In the genomic region with DNA sequence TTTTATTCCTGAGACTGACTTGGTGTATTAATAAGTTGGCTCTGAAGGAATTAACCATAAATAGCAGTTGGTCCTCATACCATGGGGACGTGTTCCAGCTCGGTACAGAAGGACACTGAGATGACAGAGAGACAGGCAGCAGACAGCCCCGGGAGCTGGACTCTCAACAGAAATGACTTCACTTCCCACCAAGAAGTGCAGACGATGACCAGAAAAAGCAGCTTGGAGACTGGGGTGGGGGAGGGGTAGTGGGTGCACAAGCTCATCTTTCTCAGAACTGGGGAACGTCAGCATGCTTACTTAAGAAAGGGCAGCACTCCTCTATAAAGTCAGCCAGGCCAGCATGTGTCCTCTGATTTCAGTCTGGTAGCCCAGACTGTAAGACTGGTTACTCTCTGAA, we compare ENCODE assay signal across 32 mouse cellular contexts.
"Had no signal": no experiment of that assay in that cellular context is flagged by ENCODE, and none has a peak within 500 bp of the region (broad histone marks: within the 10 kb centered on the region; RNA-seq: fewer than 3 reads in every experiment).

No protein-coding gene starts in this region.

- H3K9ac ChIP-seq: limb, embryonic 12.5 days; limb, embryonic 13.5 days; limb, embryonic 15.5 days; liver, embryonic 12.5 days; liver, embryonic 13.5 days; liver, embryonic 14.5 days; liver, embryonic 15.5 days; liver, postnatal 0 days; lung, embryonic 14.5 days; lung, embryonic 15.5 days; midbrain, embryonic 12.5 days; midbrain, embryonic 13.5 days; midbrain, embryonic 15.5 days; neural tube, embryonic 12.5 days had no signal

- H3K27ac ChIP-seq: limb, embryonic 10.5 days; limb, embryonic 12.5 days; limb, embryonic 13.5 days; limb, embryonic 15.5 days; liver, embryonic 12.5 days; liver, embryonic 13.5 days; liver, embryonic 14.5 days; liver, embryonic 15.5 days; lung, embryonic 15.5 days; macrophage; midbrain, embryonic 10.5 days; midbrain, embryonic 12.5 days; midbrain, embryonic 13.5 days; midbrain, embryonic 15.5 days; neural tube, embryonic 12.5 days had no signal

- H3K9me3 ChIP-seq: limb, embryonic 10.5 days; limb, embryonic 12.5 days; limb, embryonic 15.5 days; liver, embryonic 13.5 days; liver, embryonic 15.5 days; lung, embryonic 15.5 days; midbrain, embryonic 10.5 days; midbrain, embryonic 12.5 days; midbrain, embryonic 15.5 days; neural tube, embryonic 12.5 days had no signal

- ATAC-seq: liver, embryonic 12.5 days; liver, postnatal 0 days; lung, postnatal 0 days; midbrain, embryonic 13.5 days; midbrain, embryonic 15.5 days; midbrain, embryonic 16.5 days had no signal

- H3K4me1 ChIP-seq: limb, embryonic 10.5 days; limb, embryonic 12.5 days; limb, embryonic 13.5 days; limb, embryonic 15.5 days; liver, embryonic 12.5 days; liver, embryonic 13.5 days; liver, embryonic 15.5 days; lung, embryonic 15.5 days; megakaryocyte, embryonic 14.5 days; midbrain, embryonic 10.5 days; midbrain, embryonic 12.5 days; neural tube, embryonic 12.5 days had no signal

- H3K4me3 ChIP-seq: limb, embryonic 10.5 days; limb, embryonic 12.5 days; limb, embryonic 13.5 days; limb, embryonic 15.5 days; liver, embryonic 12.5 days; liver, embryonic 13.5 days; liver, embryonic 15.5 days; lung, embryonic 15.5 days; megakaryocyte, embryonic 14.5 days; midbrain, embryonic 10.5 days; midbrain, embryonic 12.5 days; midbrain, embryonic 13.5 days; midbrain, embryonic 15.5 days; myocyte; neural tube, embryonic 12.5 days had no signal

- DNase-seq: left cerebral cortex, postnatal 4 days; liver; liver, embryonic 13.5 days; liver, postnatal 0 days; lung, adult 18-20 months; lung, adult 2 months; lung, embryonic 14.5 days; lung, postnatal 10 days; lung, postnatal 14 days; lung, postnatal 36 days; lung, postnatal 4 days; midbrain, embryonic 14.5 days had no signal

- H3K36me3 ChIP-seq: limb, embryonic 10.5 days; limb, embryonic 12.5 days; limb, embryonic 13.5 days; limb, embryonic 15.5 days; liver, embryonic 12.5 days; liver, embryonic 13.5 days; liver, embryonic 15.5 days; lung, embryonic 15.5 days; midbrain, embryonic 10.5 days; midbrain, embryonic 12.5 days; midbrain, embryonic 13.5 days; midbrain, embryonic 15.5 days; neural tube, embryonic 12.5 days had no signal

- H3K4me2 ChIP-seq: limb, embryonic 12.5 days; limb, embryonic 13.5 days; limb, embryonic 15.5 days; liver, embryonic 11.5 days; liver, embryonic 12.5 days; liver, embryonic 13.5 days; liver, embryonic 15.5 days; lung, embryonic 14.5 days; lung, embryonic 15.5 days; midbrain, embryonic 11.5 days; midbrain, embryonic 12.5 days; midbrain, embryonic 13.5 days; midbrain, embryonic 15.5 days; neural tube, embryonic 12.5 days had no signal

- H3K27me3 ChIP-seq: limb, embryonic 12.5 days; limb, embryonic 13.5 days; limb, embryonic 15.5 days; liver, embryonic 12.5 days; liver, embryonic 13.5 days; liver, embryonic 15.5 days; lung, embryonic 15.5 days; megakaryocyte, embryonic 14.5 days; midbrain, embryonic 12.5 days; midbrain, embryonic 13.5 days; midbrain, embryonic 15.5 days; neural tube, embryonic 12.5 days had no signal
